Mouse (Mus musculus): Measurements from ENCODE around the gene Olfr1431.
"Not testable (repeated sequence)": the region's sequence is repeated elsewhere in the genome, so short reads cannot be mapped to it uniquely, and the experiment has no call there.

The Olfr1431 gene

DNA sequence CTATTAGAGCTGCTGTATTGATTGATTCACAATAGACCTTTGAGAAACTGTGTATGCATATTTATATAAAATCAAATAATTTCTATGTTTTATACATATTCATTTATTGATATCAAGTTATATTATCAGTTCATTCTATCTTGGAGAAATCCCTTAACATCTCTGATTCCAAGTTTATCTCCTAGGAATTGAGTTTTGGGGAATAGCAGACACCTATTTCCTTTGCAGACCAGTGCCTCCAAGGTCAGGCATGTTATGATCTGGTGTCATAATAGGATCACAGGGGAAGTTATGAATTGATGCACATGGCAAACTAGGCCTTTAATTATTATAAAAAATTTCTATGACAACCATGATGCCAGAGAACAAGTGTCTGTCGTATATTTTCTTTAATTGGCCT is at the start of gene Olfr1431:
Olfr1431 (plus strand) TSS at position 301 of the 400 bp plus-strand sequence.
- DNase-seq: no peak

DNA sequence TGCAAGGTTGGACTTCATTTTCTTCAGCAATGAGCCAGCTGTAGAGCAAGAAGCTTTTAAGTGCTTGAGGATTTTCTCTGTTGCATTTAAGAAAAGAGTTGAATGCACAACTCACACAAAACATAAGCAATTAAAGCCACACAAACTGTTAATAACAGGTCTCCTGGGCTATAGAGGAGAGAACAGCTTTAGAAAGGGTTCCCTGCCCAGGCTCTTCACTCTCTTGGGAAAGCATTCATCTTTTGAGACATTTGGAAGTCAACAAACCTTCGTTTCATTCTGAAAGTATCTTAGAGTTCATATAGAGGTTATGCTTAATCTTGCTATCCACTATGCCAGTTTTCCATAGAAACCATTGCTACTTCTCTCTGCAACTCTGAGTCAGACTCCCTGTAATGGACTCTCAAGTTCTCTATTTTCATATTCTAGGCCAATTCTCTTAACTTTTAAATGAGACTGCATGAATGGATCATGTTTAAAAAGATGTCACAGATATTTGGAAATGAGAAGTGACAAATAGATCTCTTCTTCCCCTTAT is 30.3 kb upstream of the Olfr1431 start, which contains the start of gene Olfr1555-ps1:
Olfr1555-ps1 (minus strand) TSS at position 51 of the 538 bp plus-strand sequence.
- DNase-seq: not testable (repeated sequence)

DNA sequence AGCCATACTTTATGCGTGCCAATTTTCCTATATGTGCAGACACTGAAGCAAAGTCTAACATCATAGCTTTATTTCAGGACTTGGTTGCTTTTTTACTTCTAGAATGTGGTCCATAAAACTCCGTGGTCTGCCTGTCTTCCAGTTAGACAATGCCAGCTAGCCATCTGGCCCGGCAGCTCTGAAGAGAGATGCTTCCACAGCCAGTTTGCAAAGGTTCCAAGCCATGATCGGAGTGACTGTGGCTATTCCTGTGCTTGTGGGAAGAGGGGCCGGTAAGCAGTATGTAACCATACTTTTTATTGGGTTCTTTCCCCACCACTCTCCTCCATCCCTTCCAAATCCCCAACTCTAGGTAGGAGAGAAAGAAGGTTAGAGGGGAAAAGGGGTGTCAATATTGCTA is 25.0 kb upstream of the Olfr1431 start:
- not testable (repeated sequence) for DNase-seq

DNA sequence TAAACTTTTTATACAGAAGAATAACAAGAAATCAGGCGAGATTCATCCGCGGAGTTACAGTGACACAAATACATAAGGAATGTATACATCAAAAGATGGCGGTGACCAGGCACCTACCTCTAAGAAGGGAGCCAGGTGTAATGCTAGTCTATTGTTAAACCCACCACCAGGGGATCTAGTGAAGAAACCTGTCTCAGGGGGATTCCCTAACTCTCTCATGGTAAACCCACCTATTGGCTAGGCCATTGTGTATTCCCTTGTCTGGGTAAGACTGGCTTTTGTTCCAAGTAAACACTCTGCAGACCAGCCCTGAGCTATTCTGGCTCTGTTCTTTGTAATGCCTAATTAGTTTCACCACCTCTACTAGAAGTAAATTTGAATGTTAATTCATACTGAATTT is 1.4 kb upstream of the Olfr1431 start:
- not testable (repeated sequence) for DNase-seq

DNA sequence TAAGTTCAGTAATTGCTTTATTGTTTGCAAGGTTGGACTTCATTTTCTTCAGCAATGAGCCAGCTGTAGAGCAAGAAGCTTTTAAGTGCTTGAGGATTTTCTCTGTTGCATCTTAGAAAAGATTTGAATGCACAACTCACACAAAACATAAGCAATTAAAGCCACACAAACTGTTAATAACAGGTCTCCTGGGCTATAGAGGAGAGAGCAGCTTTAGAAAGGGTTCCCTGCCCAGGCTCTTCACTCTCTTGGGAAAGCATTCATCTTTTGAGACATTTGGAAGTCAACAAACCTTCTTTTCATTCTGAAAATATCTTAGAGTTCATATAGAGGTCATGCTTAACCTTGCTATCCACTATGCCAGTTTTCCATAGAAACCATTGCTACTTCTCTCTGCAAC is 32.1 kb downstream of the Olfr1431 start, which contains the start of gene Olfr1432:
Olfr1432 (minus strand) TSS at position 101 of the 400 bp plus-strand sequence.
- DNase-seq: not testable (repeated sequence)

DNA sequence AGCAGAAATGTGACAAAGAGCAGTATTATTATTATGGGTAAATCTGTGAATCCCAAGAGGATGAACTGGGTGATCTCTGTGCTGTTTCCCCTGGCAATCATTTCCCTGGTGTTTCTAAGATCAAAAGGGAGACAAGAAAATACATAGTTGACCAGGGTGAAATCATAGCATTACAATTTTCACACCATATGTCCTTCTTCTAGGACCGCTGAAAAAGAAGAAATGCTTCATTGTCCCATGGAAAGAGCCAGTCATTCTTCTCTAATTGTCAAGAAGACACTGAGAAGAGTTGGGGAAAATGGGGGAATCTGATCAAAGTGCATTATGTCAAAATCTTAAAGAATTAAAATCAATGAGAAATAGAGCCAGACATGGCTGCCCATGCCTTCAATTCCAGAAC is 41.1 kb downstream of the Olfr1431 start, which contains the start of gene Olfr262:
Olfr262 (minus strand) TSS at position 101 of the 400 bp plus-strand sequence.
- no peak for DNase-seq

DNA sequence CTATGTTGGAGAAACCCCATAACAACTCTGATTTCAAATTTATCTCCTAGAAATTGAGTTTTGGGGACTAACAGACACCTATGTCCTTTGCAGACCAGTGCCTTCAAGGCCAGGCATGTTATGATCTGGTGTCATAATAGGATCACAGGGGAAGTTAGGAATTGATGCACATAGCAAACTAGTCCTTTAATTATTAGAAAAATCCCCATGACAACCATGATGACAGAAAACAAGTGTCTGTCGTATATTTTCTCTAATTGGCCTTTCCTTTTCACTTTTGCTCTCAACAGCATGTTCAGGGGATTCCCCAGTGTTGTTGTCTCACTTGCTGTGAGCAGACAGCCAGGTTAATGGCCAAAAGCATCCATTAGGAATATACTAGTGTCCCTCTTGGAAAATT is 60.3 kb downstream of the Olfr1431 start, which contains the start of gene Olfr235:
Olfr235 (plus strand) TSS at position 301 of the 400 bp plus-strand sequence.
- DNase-seq: no peak

Measured in lung, postnatal 10 days (tissue).